Mouse (Mus musculus): ENCODE data around the gene Olfr522. TPM values are rescaled to one million over a fixed set of nuclear protein-coding genes. Genes with fewer than 3 reads are reported as not detected.

The Olfr522 gene
- total and polyA plus RNA-seq, 3 experiments = not detected

DNA sequence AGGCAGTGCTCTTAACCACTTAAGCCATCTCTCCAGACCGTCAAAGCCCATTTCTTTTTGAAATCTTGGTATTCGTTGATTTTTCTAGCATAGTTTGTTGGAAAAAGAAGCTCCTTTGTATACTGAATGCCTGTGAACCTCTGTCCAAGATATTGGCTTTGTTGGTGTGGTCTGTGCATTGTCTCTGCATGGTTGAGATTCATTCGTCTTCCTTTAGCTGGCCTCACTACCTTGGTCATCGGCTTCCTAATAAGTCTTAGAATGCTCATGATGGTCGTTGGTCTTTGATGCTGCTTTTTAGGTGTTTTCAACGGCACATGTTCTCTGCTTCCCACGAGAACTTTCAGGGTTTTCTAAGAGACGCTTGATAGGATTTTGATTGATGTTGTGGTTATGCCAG, 31.4 kb upstream of the Olfr522 start:
- no peak overlapping the region for H3K9ac ChIP-seq (ENCODE audit: insufficient read depth, low read depth)
- DNase-seq (ENCODE audit: extremely low read depth) = no peak
- H3K9me3 ChIP-seq (replicated peaks; ENCODE audit: low read length) = no peaks in the 10 kb centered on the region
- H3K4me2 ChIP-seq (ENCODE audit: insufficient read depth, low read depth, poor library complexity, severe bottlenecking) = no peak overlapping the region
- no peaks in the 10 kb centered on the region for H3K36me3 ChIP-seq (replicated peaks in 1 of 2; ENCODE audit: control insufficient read depth in 1 of 2, insufficient read depth in 1 of 2, low read length in 1 of 2)
- in situ Hi-C loops (cut with MboI; ENCODE audit: low pct_ligation_motif_present, low pct_unique_long_range_greater_than_20kb, low sequenced_read_pairs) = loop anchor here (25.0 kb wide), 1 partner anchor 591 kb away; the partner anchor contains the start of gene Syce1
- no peaks in the 10 kb centered on the region for H3K79me2 ChIP-seq (replicated peaks; ENCODE audit: control insufficient read depth, extremely low read depth, insufficient read depth, poor library complexity, severe bottlenecking)
- peaks cover 86% of the 10 kb centered on the region for H3K27me3 ChIP-seq (replicated peaks)
- H3K27ac ChIP-seq (ENCODE audit: insufficient read depth, low read depth) = no peak overlapping the region
- no peak overlapping the region for H3K4me3 ChIP-seq (replicated peaks in 1 of 3; ENCODE audit: low read depth in 2 of 3, low read length in 2 of 3, poor library complexity in 1 of 3)
- dilution Hi-C loops (cut with MboI; ENCODE audit: extremely low pct_ligation_motif_present, extremely low pct_unique_long_range_greater_than_20kb, low sequenced_read_pairs) = no loop called here
- TF ChIP-seq SMC3 (IDR thresholded peaks at IDR 0.05; ENCODE audit: low read depth, low read length) (no peak), KAT2A (IDR thresholded peaks at IDR 0.05; ENCODE audit: insufficient replicate concordance, low read length) (no peak), USF2 (conservative IDR thresholded peaks at IDR 0.05; ENCODE audit: low read depth, low read length) (no peak), UBTF (IDR thresholded peaks at IDR 0.05; ENCODE audit: low read depth, low read length) (no peak), CHD2 (IDR thresholded peaks at IDR 0.05; ENCODE audit: low read length) (no peak), NRF1 (IDR thresholded peaks at IDR 0.05; ENCODE audit: low read depth, low read length) (no peak), MAX (IDR thresholded peaks at IDR 0.05; ENCODE audit: low read length) (no peak), SIN3A (IDR thresholded peaks at IDR 0.05; ENCODE audit: low read length) (no peak), ZC3H11A (IDR thresholded peaks at IDR 0.05; ENCODE audit: low read depth, low read length) (no peak), EP300 (IDR thresholded peaks at IDR 0.05; ENCODE audit: low read length) (no peak), HCFC1 (IDR thresholded peaks at IDR 0.05; ENCODE audit: low read depth, low read length) (no peak), JUN (IDR thresholded peaks at IDR 0.05; ENCODE audit: insufficient read depth, low read depth, low read length) (no peak), MXI1 (IDR thresholded peaks at IDR 0.05; ENCODE audit: low read depth, low read length) (no peak)
- no peaks in the 10 kb centered on the region for H3K4me1 ChIP-seq (ENCODE audit: control insufficient read depth in 1 of 2, insufficient read depth in 2 of 2)

- Histone ChIP-seq H3K79me2 (replicated peaks; ENCODE audit: control insufficient read depth, extremely low read depth, insufficient read depth, poor library complexity, severe bottlenecking) (no peaks in the 10 kb centered on the region), H3K9ac (ENCODE audit: insufficient read depth, low read depth) (no peak overlapping the region), H3K9me3 (replicated peaks; ENCODE audit: low read length) (no peaks in the 10 kb centered on the region), H3K27me3 (replicated peaks) (peaks cover 88% of the 10 kb centered on the region), H3K4me2 (ENCODE audit: insufficient read depth, low read depth, poor library complexity, severe bottlenecking) (no peak overlapping the region), H3K36me3 (replicated peaks in 1 of 2; ENCODE audit: control insufficient read depth in 1 of 2, insufficient read depth in 1 of 2, low read length in 1 of 2) (no peaks in the 10 kb centered on the region), H3K27ac (ENCODE audit: insufficient read depth, low read depth) (no peak overlapping the region), H3K4me1 (ENCODE audit: control insufficient read depth in 1 of 2, insufficient read depth in 2 of 2) (no peaks in the 10 kb centered on the region), H3K4me3 (replicated peaks in 1 of 3; ENCODE audit: low read depth in 2 of 3, low read length in 2 of 3, poor library complexity in 1 of 3) (no peak overlapping the region)
- DNase-seq (ENCODE audit: extremely low read depth) = no peak
- dilution Hi-C loops (cut with MboI; ENCODE audit: extremely low pct_ligation_motif_present, extremely low pct_unique_long_range_greater_than_20kb, low sequenced_read_pairs) (no loop called here), in situ Hi-C loops (cut with MboI; ENCODE audit: low pct_ligation_motif_present, low pct_unique_long_range_greater_than_20kb, low sequenced_read_pairs) (loop anchor here (25.0 kb wide), 1 partner anchor 593 kb away; the partner anchor contains the start of gene Syce1)
- TF ChIP-seq SIN3A (IDR thresholded peaks at IDR 0.05; ENCODE audit: low read length) (no peak), ELF1 (IDR thresholded peaks at IDR 0.05; ENCODE audit: low read depth, low read length) (no peak), UBTF (IDR thresholded peaks at IDR 0.05; ENCODE audit: low read depth, low read length) (no peak), ZNF384 (IDR thresholded peaks at IDR 0.05; ENCODE audit: low read depth, low read length) (no peak), CHD1 (IDR thresholded peaks at IDR 0.05; ENCODE audit: low read depth, low read length) (no peak), POLR2A (IDR thresholded peaks at IDR 0.05; ENCODE audit: low read depth, low read length) (no peak), MAX (IDR thresholded peaks at IDR 0.05; ENCODE audit: low read length) (no peak)
Measured at GRCm38 (mm10) chr7:140194031-140194430, 29.5 kb upstream of the Olfr522 start.

All from CH12.LX (cell line).